Mouse (Mus musculus) A20 (cell line): ENCODE measurements around the gene Hesx1.

Experiments
- DNase-seq: peaks from one replicate; pipeline ENCODE4 v3.0.0-alpha.2; 2011; ENCODE audit warnings: low read depth, low spot score

Gene Hesx1

GRCm38 (mm10) chr14:27013658-27014057 is 19.4 kb downstream of the Hesx1 start:
- DNase-seq = no peak

- DNase-seq = peak; percentile 55
These were observed 23.7 kb downstream of the Hesx1 start for GRCm38 (mm10) chr14:27017936-27018335.

GRCm38 (mm10) chr14:27019850-27020249 is 25.6 kb downstream of the Hesx1 start:
- no peak for DNase-seq

GRCm38 (mm10) chr14:27022876-27023275 is 28.7 kb downstream of the Hesx1 start:
- DNase-seq = peak; percentile 83

GRCm38 (mm10) chr14:27024664-27025063 is 30.4 kb downstream of the Hesx1 start:
- DNase-seq = no peak

- peak; percentile 81 for DNase-seq
These were observed 35.6 kb downstream of the Hesx1 start for GRCm38 (mm10) chr14:27029771-27030173.

GRCm38 (mm10) chr14:27031142-27031541 is 36.9 kb downstream of the Hesx1 start:
- peak; percentile 75 for DNase-seq

GRCm38 (mm10) chr14:27037513-27037912 is 43.3 kb downstream of the Hesx1 start:
- peak; percentile 21 for DNase-seq

GRCm38 (mm10) chr14:27038783-27039182 is 44.6 kb downstream of the Hesx1 start, which contains the start of gene Il17rd:
TSS of gene Il17rd (plus strand) at chr14:27038941.
- peak; percentile 84 for DNase-seq

GRCm38 (mm10) chr14:27039281-27040248 is 45.3 kb downstream of the Hesx1 start:
- no peak for DNase-seq

GRCm38 (mm10) chr14:27040451-27040850 is 46.2 kb downstream of the Hesx1 start:
- no peak for DNase-seq

GRCm38 (mm10) chr14:27042280-27042983 is 48.2 kb downstream of the Hesx1 start:
- DNase-seq = peak; percentile 58

- no peak for DNase-seq
These were observed 49.2 kb downstream of the Hesx1 start for GRCm38 (mm10) chr14:27043416-27043815.

GRCm38 (mm10) chr14:27044221-27044966 is 50.2 kb downstream of the Hesx1 start:
- DNase-seq = no peak

- no peak for DNase-seq
These were observed 50.7 kb downstream of the Hesx1 start for GRCm38 (mm10) chr14:27044967-27045361.

GRCm38 (mm10) chr14:27048231-27048956 is 54.2 kb downstream of the Hesx1 start:
- DNase-seq = no peak

- no peak for DNase-seq
These were observed 55.8 kb downstream of the Hesx1 start for GRCm38 (mm10) chr14:27050043-27050442.

GRCm38 (mm10) chr14:27050560-27051510 is 56.6 kb downstream of the Hesx1 start:
- no peak for DNase-seq

- DNase-seq = no peak
These were observed 57.3 kb downstream of the Hesx1 start for GRCm38 (mm10) chr14:27051511-27051895.
